Mouse (Mus musculus) monocyte, adult 2 months (primary cell): ENCODE results near the gene Rpl19.

Experiments
- DNase-seq, 2 experiments: peaks; one replicate each; pipeline ENCODE4 v3.0.0; 2022; ENCODE audit warnings: low spot score in 2 of 2, low read depth in 1 of 2

The Rpl19 gene

GRCm38 (mm10) chr11:98026570-98027296 is at the start of gene Rpl19:
Gene Rpl19 (plus strand): TSS chr11:98026710.
- peak; percentile 76 to 86 for DNase-seq

GRCm38 (mm10) chr11:97977797-97978196 is 48.7 kb upstream of the Rpl19 start:
- DNase-seq = no peak

DNA sequence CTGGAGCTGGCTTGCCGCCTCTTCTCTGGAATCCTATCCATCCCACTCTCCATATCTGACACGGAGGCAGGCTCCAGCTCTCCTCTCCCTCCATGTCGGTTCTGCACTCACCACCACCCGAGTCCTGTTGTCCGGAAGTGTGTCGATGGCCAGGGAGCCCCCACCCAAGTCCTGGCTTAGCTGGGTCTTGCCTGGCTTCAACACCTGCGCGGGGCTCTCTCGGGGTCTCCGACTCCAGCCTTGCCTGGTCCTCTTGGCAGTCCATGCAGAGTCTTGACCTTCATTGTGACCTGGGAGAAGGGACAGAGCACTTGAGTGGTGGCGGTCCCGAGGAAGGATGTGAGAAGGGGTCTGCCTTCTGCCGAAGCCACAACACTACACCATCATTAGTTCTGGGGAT is 48.1 kb upstream of the Rpl19 start:
- DNase-seq = no peak

GRCm38 (mm10) chr11:97979824-97980495 is 46.5 kb upstream of the Rpl19 start:
- DNase-seq = no peak

DNA sequence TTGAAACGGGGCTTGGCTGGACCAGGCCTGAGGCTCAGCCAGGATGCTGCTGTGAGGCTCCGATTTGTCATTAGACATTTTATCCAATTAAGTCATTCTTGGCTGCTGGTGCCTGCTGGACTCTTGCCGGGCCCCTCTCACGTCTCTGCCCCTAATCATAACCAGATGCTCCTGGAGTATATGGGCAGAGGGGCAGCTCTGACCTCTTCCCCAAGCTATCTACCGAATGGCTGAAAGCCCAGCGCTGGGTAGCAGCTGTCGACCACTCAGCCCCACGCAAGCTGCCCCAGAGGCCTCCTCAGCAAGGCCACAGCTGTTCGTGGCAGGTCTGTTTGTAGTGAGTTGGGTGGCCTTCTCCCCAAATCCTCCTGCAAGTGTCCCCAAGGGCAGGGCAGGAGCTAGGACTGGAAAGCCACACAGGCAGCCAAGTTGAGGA is 46.0 kb upstream of the Rpl19 start:
- no peak for DNase-seq

DNA sequence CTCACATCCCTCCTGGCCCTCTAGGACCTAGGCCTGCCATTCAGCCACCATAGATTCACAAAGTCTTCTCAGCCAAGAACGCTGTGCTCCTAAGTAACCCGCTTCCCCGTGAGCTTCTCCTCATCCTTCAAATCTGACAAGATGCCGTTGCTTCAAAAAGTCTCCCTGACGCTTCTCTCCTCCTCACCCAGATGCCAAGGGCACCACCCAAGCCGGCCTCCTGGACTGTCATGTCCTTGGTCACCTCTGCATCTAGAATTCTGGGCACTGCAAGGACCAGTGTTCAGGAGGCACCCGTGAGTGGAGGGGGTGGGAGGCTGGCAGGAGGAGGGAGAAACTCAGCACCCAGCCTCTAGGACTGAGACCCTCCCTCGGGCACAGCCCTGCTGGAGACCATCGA is 43.8 kb upstream of the Rpl19 start:
- no peak for DNase-seq

- no peak for DNase-seq
Measured at GRCm38 (mm10) chr11:97983506-97983905, 43.0 kb upstream of the Rpl19 start.

DNA sequence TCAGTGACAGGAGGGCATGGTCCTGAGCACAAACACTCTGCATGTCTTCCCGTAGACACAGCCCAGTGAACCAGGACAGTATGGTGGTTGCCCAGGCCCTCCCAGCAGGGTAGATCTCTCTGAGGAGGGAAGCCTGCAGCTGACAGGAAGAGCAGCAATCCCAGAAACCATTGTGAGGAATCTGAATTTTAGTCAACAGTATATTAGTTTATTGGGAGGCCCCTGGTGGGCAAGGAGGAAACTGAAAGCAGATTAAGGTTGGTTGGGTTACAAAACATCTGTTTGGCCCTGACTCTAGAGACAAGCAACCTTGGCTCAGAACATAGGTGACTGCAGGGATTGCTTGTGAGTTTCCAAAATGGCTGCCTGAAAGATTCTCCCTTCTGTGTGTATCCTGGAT is 42.5 kb upstream of the Rpl19 start:
- no peak for DNase-seq

DNA sequence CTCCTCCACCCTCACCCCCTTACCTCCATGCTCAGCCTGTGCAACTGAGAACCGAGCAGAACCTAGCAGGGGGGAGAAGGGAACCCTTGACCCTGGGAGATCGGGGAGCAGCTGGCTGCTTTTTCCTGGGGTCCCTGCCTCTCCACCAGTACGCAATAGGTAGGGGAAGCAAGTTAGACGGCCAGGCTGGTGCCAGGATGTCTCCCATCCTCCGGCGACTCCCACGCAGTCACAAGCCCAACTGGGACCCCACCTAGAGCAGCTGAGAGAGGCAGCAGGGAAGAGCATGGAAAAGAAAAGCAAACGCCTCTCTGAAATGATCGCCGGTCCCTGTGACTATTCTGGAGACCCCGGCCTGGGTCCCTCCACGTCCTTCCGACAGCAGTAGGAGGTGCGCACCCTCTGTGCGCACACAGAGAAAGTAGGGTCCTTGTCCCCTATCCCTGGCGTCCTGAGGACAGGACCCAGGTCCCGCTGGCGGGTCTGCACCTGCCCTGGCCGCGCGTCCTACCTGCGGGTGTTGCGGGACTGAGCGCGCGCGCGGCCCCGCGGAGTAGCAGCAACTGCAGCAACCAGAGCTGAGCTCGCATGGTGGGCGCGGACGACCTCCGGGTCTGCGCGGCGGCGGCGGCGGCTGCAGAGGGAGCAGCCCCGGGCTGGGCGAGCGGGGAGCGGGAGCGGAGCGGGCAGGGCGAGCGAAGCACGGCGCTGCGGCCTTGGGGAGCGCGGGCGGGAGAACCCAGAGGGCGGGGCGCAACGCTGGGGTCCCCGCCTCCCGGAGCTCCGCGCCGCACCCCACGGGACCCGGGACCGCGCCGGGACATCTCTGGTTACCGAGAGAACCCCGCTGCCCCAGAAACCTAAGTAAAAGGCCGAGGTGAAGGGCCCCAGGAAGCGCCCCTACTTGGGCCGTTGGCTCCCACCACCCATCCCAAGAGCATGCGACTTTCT is 40.5 kb upstream of the Rpl19 start, which contains the start of gene Plxdc1:
Gene Plxdc1, minus strand, starts transcription at position 718 of the 951 bp plus-strand sequence.
- no peak for DNase-seq

- no peak for DNase-seq
Measured at GRCm38 (mm10) chr11:97986738-97987465, 39.6 kb upstream of the Rpl19 start.

- peak; percentile 81 to 95 for DNase-seq
Measured at GRCm38 (mm10) chr11:97987551-97988526, 38.7 kb upstream of the Rpl19 start.

- DNase-seq = peak; percentile 73 to 86
Measured at GRCm38 (mm10) chr11:97988530-97989096, 37.9 kb upstream of the Rpl19 start.

GRCm38 (mm10) chr11:97994539-97995100 is 31.9 kb upstream of the Rpl19 start:
- DNase-seq = peak; percentile 42 to 78

GRCm38 (mm10) chr11:97995564-97996288 is 30.8 kb upstream of the Rpl19 start, which contains the start of gene Arl5c:
Gene Arl5c (minus strand): TSS chr11:97996181.
- DNase-seq = peak in 1 of 2 experiments; percentile 74

DNA sequence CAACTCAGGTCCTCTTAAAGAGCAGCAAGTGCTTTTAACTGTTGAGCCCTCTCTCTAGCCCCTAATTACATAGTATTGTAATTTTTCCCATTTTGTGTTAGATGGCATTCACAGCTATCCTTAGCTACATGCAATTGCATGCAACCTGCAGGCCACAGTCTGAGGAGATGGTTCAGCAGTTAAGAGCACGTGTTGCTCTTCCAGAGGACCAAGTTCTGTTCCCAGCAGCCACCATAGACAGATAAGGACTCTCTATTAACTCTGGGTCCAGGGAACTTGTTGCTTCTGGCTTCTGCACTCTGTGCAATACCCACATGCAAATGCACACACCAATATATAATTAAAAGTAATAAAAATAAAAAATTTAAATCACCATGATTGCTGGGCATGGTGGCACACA is 29.8 kb upstream of the Rpl19 start:
- no peak for DNase-seq

GRCm38 (mm10) chr11:97997387-97997960 is 29.0 kb upstream of the Rpl19 start:
- no peak for DNase-seq

DNA sequence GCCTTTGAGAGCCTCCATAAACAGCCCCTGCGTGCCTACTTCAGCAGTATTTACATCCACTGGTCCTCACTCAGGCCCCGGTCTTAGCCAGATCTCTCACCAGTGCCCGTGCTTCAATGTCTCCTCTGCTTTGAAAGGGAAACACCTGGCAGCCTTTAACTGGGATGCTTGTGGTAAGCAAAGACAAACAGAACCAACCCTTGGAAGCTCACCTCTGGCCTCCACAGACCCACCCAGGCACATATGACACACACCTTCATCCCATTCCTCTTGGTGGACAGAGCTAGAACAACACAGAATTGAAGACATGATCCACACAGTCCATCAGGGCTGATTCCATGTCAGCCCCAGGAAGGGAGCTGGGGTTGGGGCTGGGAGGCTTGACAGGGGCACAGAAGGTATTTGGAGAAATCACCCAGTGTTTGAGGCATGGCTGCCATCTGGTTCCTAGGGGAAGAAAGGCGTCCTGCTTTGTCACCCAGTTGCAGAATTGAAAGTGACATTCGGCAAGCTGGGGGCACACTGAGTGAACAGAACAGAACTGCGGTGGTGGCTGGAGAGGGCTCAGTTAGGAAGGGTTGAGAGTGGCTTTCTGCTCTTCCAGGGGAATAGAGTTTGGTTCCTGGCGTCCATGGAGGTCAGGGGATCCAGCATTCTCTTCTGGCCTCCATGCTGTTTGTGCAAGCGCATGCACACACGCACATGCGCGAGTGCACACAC is 28.3 kb upstream of the Rpl19 start:
- DNase-seq = no peak
